Mouse (Mus musculus) hindbrain, embryonic 13.5 days (tissue): ENCODE results near the gene Dusp9. TPM values are rescaled to one million over a fixed set of nuclear protein-coding genes. Genes with fewer than 3 reads are reported as not detected.

Source experiments
- ATAC-seq: fragments of 200-750 bp; cut with Nextera tagmentation; 2 replicates; pipeline ENCODE4 v1.8.0; 2017; ENCODE audit warnings: moderate TSS enrichment; ENCODE audit not compliant: low FRiP score
- H3K27ac ChIP-seq: fragments of 300-500 bp; sonication (generic); 2 replicates; pipeline ENCODE4 v1.5.1; 2015; ENCODE audit warnings: inconsistent platforms, mild to moderate bottlenecking, moderate library complexity
- H3K27me3 ChIP-seq: fragments of 300-500 bp; sonication (generic); 2 replicates; pipeline ENCODE4 v1.6.1; 2015; ENCODE audit warnings: mild to moderate bottlenecking, inconsistent platforms
- H3K36me3 ChIP-seq: fragments of 300-500 bp; sonication (generic); 2 replicates; pipeline ENCODE4 v1.6.1; 2015; ENCODE audit warnings: mild to moderate bottlenecking, inconsistent platforms
- H3K4me1 ChIP-seq: fragments of 300-500 bp; sonication (generic); replicated peaks from 2 replicates; pipeline ENCODE4 v1.6.1; 2015; ENCODE audit warnings: inconsistent platforms
- H3K4me2 ChIP-seq: fragments of 300-500 bp; sonication (generic); 2 replicates; pipeline ENCODE4 v1.6.1; 2015; ENCODE audit warnings: inconsistent platforms, mild to moderate bottlenecking, moderate library complexity
- H3K4me3 ChIP-seq: fragments of 300-500 bp; sonication (generic); 2 replicates; pipeline ENCODE4 v1.5.1; 2015; ENCODE audit warnings: mild to moderate bottlenecking, inconsistent platforms
- H3K9ac ChIP-seq: fragments of 300-500 bp; sonication (generic); 2 replicates; pipeline ENCODE4 v1.6.1; 2015; ENCODE audit warnings: mild to moderate bottlenecking, inconsistent platforms
- H3K9me3 ChIP-seq: fragments of 300-500 bp; sonication (generic); 2 replicates; pipeline ENCODE4 v1.6.1; 2016; ENCODE audit warnings: inconsistent platforms
- WGBS: fragments of 180-500 bp; shearing (Covaris S2); methylation state at CpG from one replicate; pipeline ENCODE4 v1.1.7; 2015; 5-methylcytosine and 5-hydroxymethylcytosine counted together
- polyA plus RNA-seq: library from polyadenylated mRNA; unstranded; fragments of >200 nt; fragmentation: Nextera tagmentation; extraction: Ambion mirVana; gene quantifications from 2 replicates; pipeline ENCODE4 v1.2.1, GENCODE M21; 2015

Gene Dusp9
- polyA plus RNA-seq, 1 experiment from 2014 or later: 1.1 TPM

- 23% methylated on average over 40 of the region's 41 CpGs for WGBS
- Histone ChIP-seq H3K4me2 (peak overlapping the region; percentile 54), H3K4me1 (peaks cover 19% of the 10 kb centered on the region), H3K36me3 (no peaks in the 10 kb centered on the region), H3K4me3 (peak overlapping the region; percentile 33), H3K9ac (peak overlapping the region; percentile 29; the same call in 1 of the 2 replicates), H3K27ac (no peak overlapping the region), H3K9me3 (no peaks in the 10 kb centered on the region), H3K27me3 (peaks cover 70% of the 10 kb centered on the region)
- ATAC-seq: peak; percentile 29; the same call in 1 of the 2 replicates
These were observed 766 bp downstream of the Dusp9 start for GRCm38 (mm10) chrX:73639901-73640469.

GRCm38 (mm10) chrX:73645121-73645520 is 5.9 kb downstream of the Dusp9 start:
- 31% methylated on average over 4 of the region's 4 CpGs for WGBS
- no peak overlapping the region for H3K27ac ChIP-seq
- ATAC-seq: no peak
- no peaks in the 10 kb centered on the region for H3K9me3 ChIP-seq
- no peaks in the 10 kb centered on the region for H3K36me3 ChIP-seq
- no peak overlapping the region for H3K9ac ChIP-seq
- peaks cover 21% of the 10 kb centered on the region for H3K27me3 ChIP-seq
- no peak overlapping the region for H3K4me3 ChIP-seq
- H3K4me1 ChIP-seq: peaks cover 2% of the 10 kb centered on the region; the same call in 1 of the 2 replicates
- no peak overlapping the region for H3K4me2 ChIP-seq

DNA sequence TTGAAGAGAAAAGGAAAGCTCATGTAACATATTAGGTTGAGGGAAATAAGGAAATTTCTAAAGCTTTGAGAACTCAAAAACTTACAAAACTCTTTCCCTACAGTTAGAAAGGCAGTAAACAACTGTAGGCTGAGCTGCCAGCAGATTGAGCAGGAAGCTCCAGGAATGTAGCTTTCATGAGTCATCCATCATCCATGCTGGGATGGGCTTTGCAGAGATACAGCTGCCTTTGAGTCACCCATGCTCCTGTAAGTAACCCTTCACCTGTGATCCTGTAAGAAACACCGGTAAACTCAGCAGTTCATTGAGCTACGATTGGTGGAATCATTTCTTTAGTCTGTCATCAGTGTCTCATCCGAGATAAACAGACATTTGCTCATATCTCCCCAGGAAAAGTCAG is 11.7 kb downstream of the Dusp9 start:
- WGBS: 67% methylated on average over 3 of the region's 3 CpGs
- Histone ChIP-seq H3K36me3 (no peaks in the 10 kb centered on the region; the same call in 1 of the 2 replicates), H3K9me3 (no peaks in the 10 kb centered on the region), H3K27me3 (no peaks in the 10 kb centered on the region), H3K4me3 (no peak overlapping the region), H3K4me1 (no peaks in the 10 kb centered on the region), H3K4me2 (no peak overlapping the region), H3K9ac (no peak overlapping the region), H3K27ac (no peak overlapping the region)
- ATAC-seq: no peak

DNA sequence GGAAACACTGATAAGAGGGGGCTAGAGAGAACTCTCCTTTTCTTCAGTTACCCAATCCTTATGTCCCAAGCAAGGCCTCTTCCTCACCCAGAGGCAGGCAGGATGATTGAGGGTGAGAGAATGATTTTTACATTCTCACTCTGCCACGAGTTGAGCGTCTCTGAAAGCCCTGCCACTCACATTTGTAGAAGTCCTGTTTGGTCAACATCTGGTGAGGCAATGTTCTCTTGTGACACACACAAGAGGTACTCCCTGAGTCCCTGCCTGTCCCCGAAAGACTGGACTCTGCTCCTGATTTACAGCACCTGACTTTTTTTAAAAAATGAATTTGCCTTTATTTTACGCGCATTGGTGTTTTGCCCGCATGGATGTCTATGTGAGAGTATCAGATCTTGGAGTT is 14.2 kb downstream of the Dusp9 start:
- Histone ChIP-seq H3K9me3 (no peaks in the 10 kb centered on the region), H3K4me2 (no peak overlapping the region), H3K27me3 (no peaks in the 10 kb centered on the region), H3K36me3 (peaks cover 6% of the 10 kb centered on the region; the same call in 1 of the 2 replicates), H3K4me3 (no peak overlapping the region), H3K27ac (no peak overlapping the region), H3K9ac (no peak overlapping the region), H3K4me1 (peaks cover 6% of the 10 kb centered on the region)
- 90% methylated on average over 6 of the region's 6 CpGs for WGBS
- ATAC-seq: no peak

DNA sequence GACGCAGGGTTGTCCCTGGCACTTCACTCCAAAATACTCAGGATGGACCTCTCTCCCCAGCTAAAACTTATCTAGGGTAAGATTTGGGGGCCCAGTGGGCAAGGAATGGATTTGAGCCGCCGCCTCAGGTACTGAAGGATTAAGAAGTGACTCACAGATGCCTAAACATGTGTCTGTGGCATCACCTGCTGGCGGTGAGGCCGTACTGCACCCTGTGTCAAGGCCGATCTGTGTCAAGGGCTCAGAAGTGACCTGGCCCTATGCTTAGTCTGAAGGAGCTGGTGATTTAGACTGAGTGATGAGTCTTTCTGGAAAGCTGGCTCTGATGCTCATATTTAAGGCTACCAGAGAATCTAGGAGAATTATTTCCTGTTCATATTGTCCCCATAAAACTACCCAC is 15.0 kb downstream of the Dusp9 start:
- H3K4me1 ChIP-seq: peaks cover 10% of the 10 kb centered on the region
- H3K4me3 ChIP-seq: no peak overlapping the region
- no peak overlapping the region for H3K4me2 ChIP-seq
- H3K27me3 ChIP-seq: no peaks in the 10 kb centered on the region
- H3K9ac ChIP-seq: no peak overlapping the region
- ATAC-seq: peak; percentile 55; the same call in 1 of the 2 replicates
- no peak overlapping the region for H3K27ac ChIP-seq
- 11% methylated on average over 6 of the region's 6 CpGs for WGBS
- H3K36me3 ChIP-seq: peaks cover 6% of the 10 kb centered on the region; the same call in 1 of the 2 replicates
- no peaks in the 10 kb centered on the region for H3K9me3 ChIP-seq

DNA sequence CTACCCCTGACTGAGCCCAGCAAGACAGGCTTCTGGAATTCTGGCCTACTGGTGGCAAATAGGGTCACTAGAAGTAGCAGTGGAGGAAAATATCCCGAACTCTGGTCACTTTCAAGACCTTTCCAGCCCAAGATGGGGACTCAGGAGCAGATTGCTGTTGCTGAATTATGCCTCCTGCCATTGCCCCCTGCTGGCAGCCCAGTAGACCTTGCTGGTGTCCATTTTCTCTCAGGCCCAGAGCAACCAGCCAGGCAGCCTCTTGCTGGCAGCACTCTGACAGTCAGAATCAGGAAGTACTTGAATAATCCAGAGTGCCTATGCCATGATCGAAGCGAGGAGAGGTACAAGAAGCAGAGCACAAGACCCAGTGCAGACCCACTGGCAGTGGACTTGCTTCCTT is 16.3 kb downstream of the Dusp9 start:
- H3K27me3 ChIP-seq: no peaks in the 10 kb centered on the region
- no peak for ATAC-seq
- no peaks in the 10 kb centered on the region for H3K9me3 ChIP-seq
- H3K4me3 ChIP-seq: no peak overlapping the region
- 78% methylated on average over 3 of the region's 3 CpGs for WGBS
- H3K27ac ChIP-seq: no peak overlapping the region
- no peak overlapping the region for H3K4me2 ChIP-seq
- H3K36me3 ChIP-seq: peaks cover 6% of the 10 kb centered on the region; the same call in 1 of the 2 replicates
- no peak overlapping the region for H3K9ac ChIP-seq
- peaks cover 13% of the 10 kb centered on the region for H3K4me1 ChIP-seq

DNA sequence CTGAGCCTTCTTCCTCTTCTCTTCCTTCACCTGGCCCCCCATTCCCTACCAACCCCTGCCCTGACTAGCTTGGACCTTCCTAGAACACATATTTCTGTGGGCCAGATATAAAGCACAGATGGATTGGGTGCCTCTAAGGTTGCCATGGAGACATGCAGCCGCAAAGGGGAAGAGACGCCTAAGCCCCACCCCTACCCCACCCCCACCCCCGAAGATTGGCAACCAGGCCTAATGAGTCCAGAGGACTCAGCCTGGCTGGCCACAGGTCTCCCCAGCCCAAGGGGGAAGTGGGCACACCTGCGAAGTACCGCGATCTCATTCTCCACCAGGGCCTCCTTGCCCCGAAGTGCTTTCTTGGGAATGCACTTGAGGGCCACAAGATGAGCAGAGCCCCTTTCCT is 19.2 kb downstream of the Dusp9 start:
- H3K36me3 ChIP-seq: peaks cover 6% of the 10 kb centered on the region; the same call in 1 of the 2 replicates
- peak overlapping the region; percentile 58 for H3K4me2 ChIP-seq
- peak overlapping the region; percentile 53 for H3K4me3 ChIP-seq
- WGBS: 24% methylated on average over 7 of the region's 7 CpGs
- H3K9me3 ChIP-seq: no peaks in the 10 kb centered on the region
- H3K4me1 ChIP-seq: peaks cover 14% of the 10 kb centered on the region
- no peak overlapping the region for H3K27ac ChIP-seq
- H3K27me3 ChIP-seq: no peaks in the 10 kb centered on the region
- no peak for ATAC-seq
- H3K9ac ChIP-seq: 0 out of 2 replicates have a peak overlapping the region, but pooled peaks have one; percentile 75

GRCm38 (mm10) chrX:73658936-73659574 is 19.8 kb downstream of the Dusp9 start:
- Histone ChIP-seq H3K4me2 (peak overlapping the region; percentile 58), H3K9ac (peak overlapping the region; percentile 75), H3K9me3 (no peaks in the 10 kb centered on the region), H3K27ac (peak overlapping the region; percentile 74), H3K36me3 (peaks cover 6% of the 10 kb centered on the region; the same call in 1 of the 2 replicates), H3K4me3 (peak overlapping the region; percentile 53), H3K4me1 (peaks cover 14% of the 10 kb centered on the region), H3K27me3 (no peaks in the 10 kb centered on the region)
- ATAC-seq: peak; percentile 54
- 50% methylated on average over 13 of the region's 13 CpGs for WGBS

DNA sequence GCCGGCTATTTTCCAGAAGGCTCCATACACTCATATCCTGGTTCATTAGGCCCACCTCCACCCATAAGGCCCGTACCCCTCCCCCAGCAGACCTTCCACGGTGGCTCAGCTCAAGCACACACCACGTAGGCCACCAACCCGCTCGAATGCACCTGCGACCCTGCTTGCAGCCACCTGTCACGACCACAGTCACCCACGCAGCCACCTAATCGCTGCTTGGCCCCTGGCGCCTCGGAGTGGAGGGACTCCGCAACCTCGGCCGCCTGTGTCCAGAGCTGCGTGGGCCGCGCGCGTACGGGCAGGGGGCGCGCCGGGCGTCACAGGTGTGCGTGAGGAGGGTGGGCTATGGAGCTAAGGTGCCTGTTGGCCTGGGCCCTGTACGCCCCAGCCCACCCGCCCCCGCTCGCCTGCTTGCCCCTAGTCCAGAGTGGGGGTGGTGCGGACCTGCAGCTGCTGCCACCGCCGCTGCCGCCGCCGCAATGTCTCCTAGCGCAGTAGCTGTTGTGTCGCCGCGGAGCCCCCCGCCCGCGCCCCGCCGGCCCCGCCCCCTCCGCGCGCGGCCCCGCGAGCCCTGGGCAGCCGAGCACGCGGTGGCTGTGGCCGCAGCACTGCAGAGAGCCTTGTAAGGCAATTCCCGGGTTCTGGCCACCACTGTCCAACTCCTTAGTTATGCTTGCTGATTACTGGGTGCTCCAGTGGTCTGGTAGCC is 20.5 kb downstream of the Dusp9 start, which contains the start of gene Pnck:
Pnck (minus strand) TSS at position 543 of the 709 bp plus-strand sequence.
- Histone ChIP-seq H3K27ac (peak within 1 kb of the TSS; percentile 74), H3K4me3 (peak within 1 kb of the TSS; percentile 53), H3K36me3 (peaks cover 6% of the 10 kb centered on the region; the same call in 1 of the 2 replicates), H3K4me1 (peaks cover 14% of the 10 kb centered on the region), H3K9ac (peak within 1 kb of the TSS; percentile 75), H3K27me3 (no peaks in the 10 kb centered on the region), H3K9me3 (no peaks in the 10 kb centered on the region), H3K4me2 (peak within 1 kb of the TSS; percentile 58)
- 10% methylated on average over 31 of the region's 57 CpGs for WGBS
- peak; percentile 79 for ATAC-seq

DNA sequence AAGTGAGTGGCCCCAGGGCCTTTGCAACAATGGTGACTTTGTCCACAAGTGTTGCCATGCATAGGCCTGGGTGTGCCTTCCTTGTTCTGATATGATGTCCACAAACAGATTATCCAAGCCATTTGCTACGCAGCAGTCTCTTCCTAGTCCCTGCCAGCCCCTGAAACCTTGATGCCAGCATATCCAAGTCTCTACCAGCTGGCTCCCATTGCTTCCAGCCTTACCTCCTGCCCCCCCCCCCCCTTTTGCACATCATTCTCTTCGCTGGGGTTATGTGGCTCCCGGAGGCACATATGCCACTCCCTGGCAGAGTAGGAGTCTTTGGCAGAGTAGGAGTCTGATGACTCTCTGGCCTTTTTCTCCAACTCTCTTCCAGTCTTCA is 21.1 kb downstream of the Dusp9 start:
- peaks cover 14% of the 10 kb centered on the region for H3K4me1 ChIP-seq
- H3K27ac ChIP-seq: peak overlapping the region; percentile 74
- H3K4me3 ChIP-seq: peak overlapping the region; percentile 53
- peak overlapping the region; percentile 58 for H3K4me2 ChIP-seq
- no peak for ATAC-seq
- H3K36me3 ChIP-seq: peaks cover 6% of the 10 kb centered on the region; the same call in 1 of the 2 replicates
- H3K9ac ChIP-seq: peak overlapping the region; percentile 75
- no peaks in the 10 kb centered on the region for H3K27me3 ChIP-seq
- whole genome bisulfite sequencing: 50% methylated on average over 3 of the region's 3 CpGs
- no peaks in the 10 kb centered on the region for H3K9me3 ChIP-seq

GRCm38 (mm10) chrX:73663143-73663542 is 23.9 kb downstream of the Dusp9 start:
- H3K4me2 ChIP-seq: no peak overlapping the region
- no peaks in the 10 kb centered on the region for H3K27me3 ChIP-seq
- peaks cover 11% of the 10 kb centered on the region for H3K4me1 ChIP-seq
- no peaks in the 10 kb centered on the region for H3K36me3 ChIP-seq
- H3K9me3 ChIP-seq: no peaks in the 10 kb centered on the region
- ATAC-seq: no peak
- no peak overlapping the region for H3K27ac ChIP-seq
- no peak overlapping the region for H3K9ac ChIP-seq
- no peak overlapping the region for H3K4me3 ChIP-seq

DNA sequence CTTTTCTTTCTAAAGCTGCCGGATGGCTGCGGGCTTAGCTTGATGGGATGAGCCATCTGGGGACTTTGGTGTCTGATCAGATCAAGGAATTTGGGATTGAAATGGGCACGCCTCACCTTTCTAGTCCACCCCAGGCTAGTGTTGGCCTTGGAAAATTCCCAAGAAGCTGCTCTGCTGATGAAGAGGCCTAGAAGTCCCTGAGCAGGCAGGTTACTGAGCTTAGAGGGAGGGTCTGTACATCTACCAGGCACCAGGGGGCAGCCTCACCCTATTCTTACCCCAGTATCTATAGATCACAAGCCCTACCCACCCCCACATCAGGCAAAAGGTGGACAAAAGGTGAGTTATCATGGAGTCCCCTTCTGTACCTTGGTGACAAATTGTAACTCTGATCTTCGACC is 32.8 kb downstream of the Dusp9 start:
- H3K4me1 ChIP-seq: peaks cover 24% of the 10 kb centered on the region
- no peak overlapping the region for H3K4me3 ChIP-seq
- H3K9me3 ChIP-seq: no peaks in the 10 kb centered on the region
- no peak overlapping the region for H3K4me2 ChIP-seq
- H3K9ac ChIP-seq: no peak overlapping the region
- no peak overlapping the region for H3K27ac ChIP-seq
- ATAC-seq: no peak
- 64% methylated on average over 4 of the region's 4 CpGs for WGBS
- peaks cover 6% of the 10 kb centered on the region for H3K36me3 ChIP-seq
- no peaks in the 10 kb centered on the region for H3K27me3 ChIP-seq
